Mouse (Mus musculus) embryonic facial prominence, embryonic 15.5 days (tissue): ENCODE measurements around the gene Chd9. TPM values are rescaled to one million over a fixed set of nuclear protein-coding genes. Genes with fewer than 3 reads are reported as not detected.

ENCODE experiments used
- ATAC-seq: fragments of 200-750 bp; cut with Nextera tagmentation; 2 replicates; pipeline ENCODE4 v1.8.0; 2017; ENCODE audit warnings: low read depth, moderate TSS enrichment; ENCODE audit not compliant: insufficient number of reproducible peaks, low FRiP score, low TSS enrichment
- H3K27ac ChIP-seq: fragments of 300-500 bp; sonication (generic); replicated peaks from 2 replicates; pipeline ENCODE4 v1.5.1; 2015; ENCODE audit warnings: mild to moderate bottlenecking, inconsistent platforms
- H3K27me3 ChIP-seq: fragments of 300-500 bp; sonication (generic); 2 replicates; pipeline ENCODE4 v1.6.1; 2015; ENCODE audit warnings: inconsistent platforms
- H3K36me3 ChIP-seq: fragments of 300-500 bp; sonication (generic); 2 replicates; pipeline ENCODE4 v1.6.1; 2015; ENCODE audit warnings: mild to moderate bottlenecking, inconsistent platforms
- H3K4me1 ChIP-seq: fragments of 300-500 bp; sonication (generic); 2 replicates; pipeline ENCODE4 v1.6.1; 2015; ENCODE audit warnings: inconsistent platforms
- H3K4me2 ChIP-seq: fragments of 300-500 bp; sonication (generic); replicated peaks from 2 replicates; pipeline ENCODE4 v1.6.1; 2015; ENCODE audit warnings: mild to moderate bottlenecking, inconsistent platforms
- H3K4me3 ChIP-seq: fragments of 300-500 bp; sonication (generic); replicated peaks from 2 replicates; pipeline ENCODE4 v1.5.1; 2015; ENCODE audit warnings: mild to moderate bottlenecking, inconsistent platforms
- H3K9ac ChIP-seq: fragments of 300-500 bp; sonication (generic); 2 replicates; pipeline ENCODE4 v1.6.1; 2015; ENCODE audit warnings: inconsistent platforms
- H3K9me3 ChIP-seq: fragments of 300-500 bp; sonication (generic); replicated peaks from 2 replicates; pipeline ENCODE4 v1.6.1; 2016; ENCODE audit warnings: inconsistent platforms
- WGBS: fragments of 180-500 bp; shearing (Covaris S2); methylation state at CpG from one replicate; pipeline ENCODE4 v1.1.7; 2015; 5-methylcytosine and 5-hydroxymethylcytosine counted together
- polyA plus RNA-seq: library from polyadenylated mRNA; unstranded; fragments of >200 nt; fragmentation: Nextera tagmentation; extraction: Ambion mirVana; gene quantifications from 2 replicates; pipeline ENCODE4 v1.2.1, GENCODE M21; 2015

Gene Chd9
- polyA plus RNA-seq, 1 experiment from 2014 or later = 139 TPM

DNA sequence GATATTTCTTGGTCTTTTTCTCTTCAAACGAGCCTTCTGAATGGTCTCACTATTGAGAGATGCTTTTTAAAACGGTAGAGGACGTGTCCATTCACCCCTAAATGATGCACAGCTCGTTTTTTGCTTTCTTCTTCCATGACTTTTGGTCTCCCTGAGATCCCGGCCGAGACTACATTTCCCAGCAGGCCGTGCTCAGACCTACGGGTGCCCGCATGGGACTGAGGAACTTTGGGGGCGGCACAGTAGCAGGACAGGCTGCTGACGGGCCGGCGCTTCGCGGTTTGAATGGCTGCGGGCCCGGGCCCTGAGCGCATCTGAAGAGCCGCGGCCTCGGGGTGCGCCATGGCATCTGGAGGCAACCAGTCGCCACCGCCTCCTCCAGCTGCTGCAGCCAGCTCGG is 241.7 kb downstream of the Chd9 start, which contains the start of gene Rbl2:
Gene Rbl2, plus strand, starts transcription at position 224 of the 400 bp plus-strand sequence.
- Histone ChIP-seq H3K36me3 (no peaks in the 10 kb centered on the region), H3K27me3 (no peaks in the 10 kb centered on the region)

DNA sequence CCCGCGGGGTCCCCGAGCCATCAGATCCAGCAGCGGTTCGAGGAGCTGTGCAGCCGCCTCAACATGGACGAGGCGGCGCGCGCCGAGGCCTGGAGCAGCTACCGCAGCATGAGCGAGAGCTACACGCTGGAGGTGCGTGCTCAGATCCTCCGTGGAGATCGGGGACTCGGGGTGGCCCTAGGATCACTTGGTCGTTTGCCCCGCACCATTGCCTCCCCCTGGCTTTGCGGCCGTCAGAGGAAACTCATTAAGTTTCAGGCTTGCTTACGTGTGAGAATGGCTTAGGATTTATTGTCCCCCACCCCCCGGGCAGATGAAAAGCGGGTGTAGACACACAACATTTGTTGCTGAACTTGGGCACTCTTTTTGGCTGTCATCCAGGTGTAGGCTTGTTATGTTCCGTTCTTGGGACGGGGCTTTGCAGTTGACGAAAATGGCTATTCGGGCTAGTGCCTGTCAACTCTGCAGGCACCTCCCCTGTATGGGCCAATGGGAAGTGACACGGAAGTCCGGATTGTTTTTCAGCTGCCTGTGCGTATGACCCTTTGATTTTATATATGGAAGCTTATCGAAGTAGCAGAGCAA is 242.2 kb downstream of the Chd9 start:
- ATAC-seq = peak; percentile 81
- Histone ChIP-seq H3K9ac (peak overlapping the region; percentile 59), H3K36me3 (0 out of 2 replicates have a peak, but pooled peaks cover 2% of the 10 kb centered on the region), H3K4me3 (peak overlapping the region; percentile 96), H3K4me1 (peaks cover 12% of the 10 kb centered on the region), H3K9me3 (no peaks in the 10 kb centered on the region), H3K27ac (peak overlapping the region; percentile 91), H3K27me3 (no peaks in the 10 kb centered on the region), H3K4me2 (peak overlapping the region; percentile 63)
- under 1% methylated on average over 34 of the region's 34 CpGs for WGBS

More for the DNA sequence above, 241.7 kb downstream of the Chd9 start, which contains the start of gene Rbl2:
- peak; percentile 93 for ATAC-seq
- H3K4me1 ChIP-seq = peaks cover 12% of the 10 kb centered on the region
- H3K4me3 ChIP-seq = peak within 1 kb of the TSS; percentile 96
- peak within 1 kb of the TSS; percentile 91 for H3K27ac ChIP-seq
- peak within 1 kb of the TSS; percentile 59 for H3K9ac ChIP-seq
- H3K4me2 ChIP-seq = peak within 1 kb of the TSS; percentile 63
- H3K9me3 ChIP-seq = no peaks in the 10 kb centered on the region
- 0% methylated on average over 25 of the region's 25 CpGs for WGBS

GRCm38 (mm10) chr8:91077077-91077867 is 249.1 kb downstream of the Chd9 start:
- Histone ChIP-seq H3K9me3 (no peaks in the 10 kb centered on the region), H3K27me3 (no peaks in the 10 kb centered on the region), H3K4me1 (no peaks in the 10 kb centered on the region), H3K9ac (no peak overlapping the region), H3K36me3 (peaks cover 23% of the 10 kb centered on the region), H3K4me2 (no peak overlapping the region), H3K27ac (no peak overlapping the region), H3K4me3 (no peak overlapping the region)
- no peak for ATAC-seq
- 92% methylated on average over 12 of the region's 12 CpGs for WGBS

DNA sequence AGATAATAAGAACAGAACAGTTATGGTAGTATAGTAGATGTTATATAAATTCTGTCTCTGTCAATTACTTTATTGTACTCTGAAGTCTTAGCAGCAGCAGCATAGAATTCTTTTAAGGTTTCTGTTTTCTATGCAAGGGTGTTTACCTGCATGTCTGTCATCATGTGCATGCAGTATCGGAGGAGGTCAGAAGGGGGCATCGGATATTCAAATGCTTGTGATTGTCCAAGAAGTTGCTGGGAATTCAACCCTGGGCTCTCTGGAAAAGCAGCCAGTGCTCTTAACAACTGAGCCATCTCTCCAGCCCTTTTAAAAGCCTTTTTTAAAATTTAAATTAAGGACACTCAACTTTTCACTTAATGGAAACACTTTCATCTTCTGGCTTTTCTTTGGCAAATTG is 251.5 kb downstream of the Chd9 start:
- Histone ChIP-seq H3K9me3 (no peaks in the 10 kb centered on the region), H3K4me2 (no peak overlapping the region), H3K27me3 (no peaks in the 10 kb centered on the region), H3K4me1 (no peaks in the 10 kb centered on the region), H3K27ac (no peak overlapping the region), H3K9ac (no peak overlapping the region), H3K4me3 (no peak overlapping the region), H3K36me3 (peaks cover 38% of the 10 kb centered on the region)
- ATAC-seq = no peak
- WGBS = 96% methylated on average over 2 of the region's 2 CpGs

GRCm38 (mm10) chr8:91081911-91082310 is 253.8 kb downstream of the Chd9 start:
- H3K9me3 ChIP-seq = no peaks in the 10 kb centered on the region
- H3K4me3 ChIP-seq = no peak overlapping the region
- H3K4me2 ChIP-seq = no peak overlapping the region
- H3K9ac ChIP-seq = no peak overlapping the region
- H3K4me1 ChIP-seq = no peaks in the 10 kb centered on the region
- H3K36me3 ChIP-seq = peaks cover 42% of the 10 kb centered on the region
- no peak overlapping the region for H3K27ac ChIP-seq
- no peaks in the 10 kb centered on the region for H3K27me3 ChIP-seq
- WGBS = 65% methylated on average over 7 of the region's 7 CpGs
- no peak for ATAC-seq

DNA sequence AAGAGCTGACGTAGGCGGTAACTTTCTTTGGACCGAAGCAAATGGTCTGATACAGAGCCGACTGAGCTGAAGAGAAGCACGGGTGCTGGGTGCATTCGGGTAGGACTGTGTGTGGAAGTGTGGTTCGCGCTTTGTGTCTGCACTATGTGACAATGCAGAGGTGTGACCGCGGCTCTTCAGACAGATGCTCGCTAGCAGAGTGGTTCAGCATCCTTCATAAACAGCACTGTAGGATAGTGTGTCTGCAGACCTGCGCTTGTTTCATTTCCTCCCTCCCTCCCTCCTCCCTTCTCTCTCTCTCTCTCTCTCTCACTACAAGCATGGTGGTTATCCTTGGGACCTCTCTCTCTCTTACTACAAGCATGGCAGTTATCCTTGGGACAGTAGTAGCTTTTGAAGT is 254.3 kb downstream of the Chd9 start:
- WGBS = 90% methylated on average over 12 of the region's 12 CpGs
- H3K9me3 ChIP-seq = no peaks in the 10 kb centered on the region
- no peak overlapping the region for H3K9ac ChIP-seq
- no peaks in the 10 kb centered on the region for H3K4me1 ChIP-seq
- H3K4me3 ChIP-seq = no peak overlapping the region
- no peak overlapping the region for H3K4me2 ChIP-seq
- H3K27ac ChIP-seq = no peak overlapping the region
- no peaks in the 10 kb centered on the region for H3K27me3 ChIP-seq
- peaks cover 42% of the 10 kb centered on the region for H3K36me3 ChIP-seq
- ATAC-seq = no peak

- 93% methylated on average over 7 of the region's 7 CpGs for WGBS
- Histone ChIP-seq H3K4me2 (no peak overlapping the region), H3K9ac (no peak overlapping the region), H3K27me3 (no peaks in the 10 kb centered on the region), H3K4me1 (no peaks in the 10 kb centered on the region), H3K27ac (no peak overlapping the region), H3K9me3 (no peaks in the 10 kb centered on the region), H3K36me3 (peaks cover 48% of the 10 kb centered on the region), H3K4me3 (no peak overlapping the region)
- ATAC-seq = no peak
Observed at GRCm38 (mm10) chr8:91088452-91088851, 260.3 kb downstream of the Chd9 start.

- no peaks in the 10 kb centered on the region for H3K9me3 ChIP-seq
- no peaks in the 10 kb centered on the region for H3K27me3 ChIP-seq
- WGBS = 91% methylated on average over 2 of the region's 2 CpGs
- H3K9ac ChIP-seq = no peak overlapping the region
- peaks cover 45% of the 10 kb centered on the region for H3K36me3 ChIP-seq
- ATAC-seq = no peak
- no peaks in the 10 kb centered on the region for H3K4me1 ChIP-seq
- H3K4me2 ChIP-seq = no peak overlapping the region
- H3K27ac ChIP-seq = no peak overlapping the region
- no peak overlapping the region for H3K4me3 ChIP-seq
Observed at GRCm38 (mm10) chr8:91089601-91090000, 261.4 kb downstream of the Chd9 start.

DNA sequence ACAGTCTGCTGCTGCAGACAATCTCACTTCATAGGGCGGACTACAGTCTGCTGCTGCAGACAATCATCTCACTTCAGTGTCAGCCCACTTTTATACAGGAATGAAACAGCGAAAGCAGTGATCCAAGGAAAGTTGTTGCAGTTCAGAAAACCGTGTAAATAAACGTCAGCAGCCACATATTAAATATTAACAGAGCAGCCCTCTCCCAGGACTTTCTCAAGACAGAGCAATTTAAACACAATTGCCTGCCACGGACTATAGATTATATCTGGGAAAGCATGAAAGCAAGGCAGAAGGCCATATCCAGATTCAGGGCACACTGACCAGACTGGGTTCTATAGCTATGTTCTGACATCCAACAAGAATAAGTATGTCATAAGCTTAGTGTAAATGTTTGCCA is 266.0 kb downstream of the Chd9 start:
- H3K4me1 ChIP-seq = no peaks in the 10 kb centered on the region
- no peak overlapping the region for H3K9ac ChIP-seq
- no peaks in the 10 kb centered on the region for H3K9me3 ChIP-seq
- no peak overlapping the region for H3K4me2 ChIP-seq
- H3K36me3 ChIP-seq = peaks cover 49% of the 10 kb centered on the region
- ATAC-seq = no peak
- H3K27ac ChIP-seq = no peak overlapping the region
- H3K4me3 ChIP-seq = no peak overlapping the region
- H3K27me3 ChIP-seq = no peaks in the 10 kb centered on the region
- 84% methylated on average over 5 of the region's 5 CpGs for WGBS

GRCm38 (mm10) chr8:91098106-91098505 is 270.0 kb downstream of the Chd9 start:
- H3K27ac ChIP-seq = no peak overlapping the region
- H3K27me3 ChIP-seq = no peaks in the 10 kb centered on the region
- WGBS = 91% methylated on average over 6 of the region's 6 CpGs
- peaks cover 51% of the 10 kb centered on the region for H3K36me3 ChIP-seq
- no peak for ATAC-seq
- no peaks in the 10 kb centered on the region for H3K4me1 ChIP-seq
- H3K9ac ChIP-seq = no peak overlapping the region
- no peaks in the 10 kb centered on the region for H3K9me3 ChIP-seq
- no peak overlapping the region for H3K4me3 ChIP-seq
- H3K4me2 ChIP-seq = no peak overlapping the region
